Mouse (Mus musculus) T-cell, adult 2 months (primary cell): ENCODE results near the gene Pigg.

Source experiments
- DNase-seq: peaks from one replicate; pipeline ENCODE4 v3.0.0; 2022; ENCODE audit warnings: low spot score

Pigg gene

DNA sequence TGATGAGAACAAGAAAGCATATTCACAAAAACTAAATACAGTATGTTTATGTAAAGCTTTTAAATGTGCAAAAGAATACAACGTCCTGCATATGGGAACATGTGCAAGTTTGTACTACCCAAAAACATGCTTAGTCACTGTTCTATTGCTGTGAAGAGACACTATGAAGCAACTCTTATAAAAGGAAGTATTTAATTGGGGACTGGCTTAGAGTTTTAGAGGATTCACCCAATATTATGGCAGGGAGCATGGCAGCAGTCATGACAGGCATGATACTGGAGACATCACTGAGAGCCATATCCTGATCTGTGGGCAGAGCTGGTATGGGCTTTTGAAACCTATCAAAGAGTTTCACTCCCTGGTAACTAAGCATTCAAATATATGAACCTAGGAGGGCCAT, 45.5 kb downstream of the Pigg start:
- no peak for DNase-seq

DNA sequence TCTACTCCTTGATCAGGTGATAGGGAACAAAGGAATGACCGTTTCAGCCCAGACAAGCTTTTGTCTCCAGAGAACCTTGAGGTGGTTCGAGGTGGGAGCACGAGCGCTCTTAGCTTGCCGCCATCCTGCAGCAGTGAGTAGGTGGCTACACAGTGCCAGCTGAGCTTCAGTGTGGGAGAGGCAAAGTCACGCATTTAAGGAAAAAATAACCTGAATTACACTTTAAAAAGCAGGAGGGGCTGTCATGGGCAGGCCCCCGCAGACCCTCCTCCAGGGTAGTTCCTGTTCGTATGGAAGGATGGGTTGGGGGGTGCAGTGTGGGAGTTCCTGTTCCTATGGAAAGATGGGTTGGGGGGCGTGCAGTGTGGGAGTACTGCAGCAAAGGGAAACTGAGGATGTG, 47.1 kb downstream of the Pigg start:
- no peak for DNase-seq

DNA sequence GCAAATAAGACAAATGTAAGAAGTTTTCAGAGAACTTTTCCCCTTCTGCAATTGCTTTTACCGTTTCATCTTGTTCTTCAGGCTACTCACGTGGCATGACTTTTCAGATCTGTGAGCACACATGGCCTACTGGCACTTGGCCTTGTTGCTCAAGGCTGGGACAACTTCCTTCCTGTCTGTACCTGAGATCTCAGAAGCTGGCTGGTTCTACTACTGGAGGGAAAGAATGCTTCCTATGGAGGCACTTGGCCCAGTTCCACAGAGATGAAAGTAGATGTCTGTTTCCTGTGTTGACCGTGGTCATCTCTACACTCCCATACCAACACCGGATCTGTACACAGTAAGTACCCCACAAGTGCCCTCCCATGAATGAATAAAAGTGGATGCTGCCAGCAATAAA, 47.8 kb downstream of the Pigg start:
- DNase-seq, result no peak

DNA sequence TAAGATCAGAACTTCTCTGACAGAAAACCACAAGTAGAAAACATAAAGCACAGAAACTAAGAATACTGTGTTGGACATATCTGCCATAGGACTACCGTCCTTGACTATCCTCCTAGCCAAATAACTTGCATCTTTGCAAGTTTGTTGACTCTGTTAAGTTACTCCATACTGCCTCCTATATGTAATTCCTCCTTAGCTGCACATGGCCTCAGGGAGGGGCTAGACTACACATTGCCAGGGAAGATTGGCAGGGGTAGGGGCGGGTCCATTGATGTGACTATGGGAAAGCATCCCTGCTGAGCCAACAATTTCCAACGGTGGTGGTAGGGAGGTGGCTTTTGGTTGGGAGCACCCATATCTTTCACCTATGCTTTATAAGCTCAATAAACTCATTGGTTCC, 49.9 kb downstream of the Pigg start:
- no peak for DNase-seq

DNA sequence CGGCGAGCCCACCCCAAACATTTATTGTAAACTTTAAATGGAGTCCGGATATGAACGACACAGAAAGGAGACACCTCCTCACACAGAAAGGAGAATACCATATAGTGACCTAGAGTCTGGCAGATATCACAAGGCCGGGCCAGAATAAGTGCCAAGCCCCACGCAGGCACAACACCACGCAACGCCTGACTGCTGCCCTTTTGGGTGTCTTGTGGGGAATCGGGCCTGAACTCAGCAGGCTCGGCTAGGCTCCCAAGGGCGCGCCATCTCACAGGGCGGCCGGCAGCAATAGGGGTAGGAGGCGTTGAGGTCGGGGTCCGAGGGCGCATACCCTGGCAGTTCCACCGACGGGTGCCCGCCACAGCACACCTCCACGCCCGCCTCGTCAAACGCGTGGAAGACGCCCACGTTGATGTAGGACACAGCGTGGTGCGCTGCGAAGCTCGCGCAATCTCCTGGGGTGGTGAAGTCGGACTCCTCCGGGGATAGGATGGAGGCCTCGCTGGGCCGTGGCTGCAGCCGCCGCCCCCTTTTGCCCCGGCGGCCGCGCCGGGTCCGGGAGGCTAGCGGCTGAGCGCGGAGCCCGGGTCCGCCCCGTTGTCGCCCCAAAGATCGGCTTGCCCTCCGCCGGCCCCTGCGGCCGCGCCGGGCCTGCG, 54.0 kb downstream of the Pigg start:
- DNase-seq, result no peak

DNA sequence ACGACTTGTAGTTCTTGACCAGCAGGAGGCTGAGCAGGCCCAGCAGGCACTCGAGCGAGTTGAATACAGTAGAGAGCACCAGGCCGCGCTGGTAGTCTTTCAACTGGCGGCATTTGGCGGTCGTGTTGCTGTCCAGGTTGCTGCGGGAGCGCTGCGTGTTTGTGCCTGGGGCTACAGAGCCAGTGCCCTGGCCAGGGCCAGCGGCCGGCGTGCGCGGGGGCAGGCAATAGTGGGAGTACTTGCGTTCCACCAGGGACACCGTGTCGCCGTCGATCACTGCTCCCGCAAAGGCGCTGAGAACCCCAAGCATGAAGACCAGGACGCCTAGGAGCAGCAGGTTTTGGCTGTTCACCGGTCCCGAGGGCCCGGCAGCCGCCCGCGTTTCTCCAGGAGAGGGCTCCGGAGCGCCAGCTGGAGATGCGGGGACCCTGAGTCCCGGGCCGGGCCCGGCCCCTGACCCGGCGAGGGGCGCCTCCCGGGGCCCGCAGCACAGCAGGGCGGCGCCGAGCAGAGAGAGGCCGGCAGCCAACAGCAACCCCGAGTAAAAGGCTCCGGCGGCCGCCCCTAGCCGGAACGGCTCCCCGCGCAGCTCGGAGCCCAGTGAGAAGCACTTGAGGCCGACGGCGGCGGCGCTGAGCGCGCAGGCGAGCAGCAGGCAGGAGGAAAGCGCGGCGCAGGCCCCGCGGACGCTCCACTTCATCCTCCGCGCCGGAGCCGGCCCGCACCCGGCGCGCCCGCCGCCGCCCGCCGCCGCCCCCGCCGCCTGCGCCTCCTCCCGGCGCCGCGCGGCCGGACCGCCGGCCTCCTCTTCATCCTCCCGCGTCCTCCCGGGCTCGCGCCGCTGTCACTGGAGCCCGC, 54.8 kb downstream of the Pigg start:
- no peak for DNase-seq

DNA sequence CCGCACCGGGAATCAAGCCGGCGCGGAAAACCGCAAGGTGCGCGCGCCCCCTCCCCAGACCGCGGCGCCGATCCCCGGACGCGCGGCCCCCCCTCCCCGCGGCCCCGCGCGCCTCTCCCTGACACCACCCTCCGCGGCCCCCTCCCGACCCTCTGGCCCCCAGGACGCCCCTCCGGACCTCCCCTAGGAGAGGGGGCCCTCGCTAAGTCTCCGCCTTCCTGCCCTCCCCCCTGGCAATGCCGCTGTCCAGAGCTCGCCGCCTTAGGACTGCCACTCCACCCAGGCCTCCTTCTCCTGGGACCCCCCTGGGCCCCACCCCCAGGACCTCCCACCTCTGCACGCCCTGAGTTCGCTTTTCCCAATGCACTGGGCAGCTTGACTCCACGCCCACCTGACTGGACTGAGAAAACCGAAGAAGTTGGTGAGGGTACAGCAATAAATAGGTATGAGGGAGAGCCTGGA, 55.5 kb downstream of the Pigg start, which contains the start of gene Gm42517:
Gm42517 (minus strand) TSS at position 52 of the 462 bp plus-strand sequence.
- no peak for DNase-seq

DNA sequence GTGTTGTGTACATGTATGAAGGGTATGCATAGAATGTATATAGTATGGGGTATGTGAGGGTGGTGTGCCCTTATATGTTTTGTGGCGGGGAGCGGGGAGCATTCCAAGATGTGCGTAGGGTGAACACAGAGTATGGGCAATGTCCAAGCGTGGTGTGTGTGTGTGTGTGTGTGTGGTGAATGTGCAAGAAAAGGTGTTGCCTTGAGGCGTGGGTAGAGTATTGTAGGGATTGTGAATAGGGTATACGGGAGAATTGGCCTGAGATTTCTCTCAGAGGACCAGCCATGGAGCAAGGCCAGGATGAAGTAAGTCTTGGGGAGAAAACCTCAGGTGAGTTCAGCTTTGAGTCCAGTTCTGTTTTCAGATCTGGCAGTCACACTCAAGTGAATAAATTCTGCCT, 56.0 kb downstream of the Pigg start:
- no peak for DNase-seq

DNA sequence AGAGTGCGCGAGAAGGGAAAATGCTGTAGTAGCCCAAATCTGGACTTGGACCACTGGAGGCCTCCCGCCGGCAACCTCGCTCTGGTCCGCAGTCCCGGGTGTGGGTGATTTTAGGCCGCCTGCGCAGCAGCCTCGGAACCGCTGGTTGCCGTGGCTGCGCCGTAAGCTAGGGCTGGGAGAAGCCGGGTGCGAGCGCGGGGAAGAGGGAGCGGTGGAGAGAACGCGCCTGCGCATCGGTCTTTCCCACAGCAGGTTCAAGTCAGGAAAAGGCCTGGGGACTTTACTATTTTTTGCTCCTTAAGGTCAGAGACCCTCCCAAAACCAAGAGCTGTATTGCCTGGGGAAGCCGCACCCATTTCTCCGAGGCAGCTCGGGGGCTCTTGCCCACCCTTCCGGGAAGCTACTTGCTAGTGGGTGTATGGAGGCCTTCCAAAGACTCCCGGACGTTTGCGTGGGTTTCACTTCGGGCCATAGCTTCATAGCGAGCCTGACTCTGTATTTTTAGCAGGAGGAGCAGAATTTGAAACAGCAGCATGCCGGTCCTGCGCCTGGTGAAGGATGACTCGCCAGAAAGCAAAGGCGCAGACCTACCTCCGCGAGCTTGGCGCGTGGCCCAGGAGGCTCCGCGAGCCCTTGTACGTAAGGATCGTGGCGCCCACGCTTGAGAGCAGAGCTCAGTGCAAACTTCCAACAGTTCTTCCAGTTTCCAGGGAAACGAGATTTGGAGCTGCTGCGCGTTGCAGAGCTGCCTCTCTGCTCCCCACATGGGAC, 56.6 kb downstream of the Pigg start:
- no peak for DNase-seq

DNA sequence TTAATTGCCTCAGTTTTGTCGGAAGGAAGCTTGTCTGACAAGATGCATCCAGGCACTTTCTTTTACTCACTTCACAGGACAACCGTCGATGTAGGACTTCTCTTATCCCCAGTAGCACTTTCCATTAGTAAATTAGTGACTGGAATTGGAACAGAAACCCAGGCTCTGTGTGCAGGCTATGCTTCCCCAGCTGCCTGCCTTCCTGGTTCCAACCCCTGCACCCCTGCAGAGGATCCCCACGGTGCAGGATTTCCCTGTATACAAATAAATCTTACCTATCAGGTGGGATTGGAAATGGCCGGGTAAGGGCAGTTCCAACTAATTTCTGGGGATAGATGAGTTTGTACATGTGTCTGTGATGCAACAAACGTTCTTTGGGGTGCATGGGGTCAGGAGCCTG, 57.6 kb downstream of the Pigg start:
- DNase-seq, result no peak

DNA sequence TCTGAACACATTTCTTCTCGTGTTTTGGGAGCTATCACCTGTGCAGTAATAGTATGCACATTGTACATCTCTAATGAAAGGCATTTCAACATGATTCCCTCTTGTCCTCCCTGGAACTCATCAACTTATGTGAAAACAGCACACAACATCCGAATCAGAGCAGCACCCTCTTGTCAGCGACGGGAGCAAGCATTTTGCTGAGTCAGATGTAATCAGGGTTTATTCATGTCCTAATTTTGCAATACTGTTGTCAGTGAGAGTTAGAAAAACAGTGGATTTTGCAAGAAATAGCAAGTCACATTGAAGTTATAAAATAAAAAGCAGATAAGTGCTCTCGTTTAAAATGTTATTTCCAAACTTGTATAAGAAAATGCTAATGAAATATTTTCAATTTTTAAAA, 61.7 kb downstream of the Pigg start:
- no peak for DNase-seq

DNA sequence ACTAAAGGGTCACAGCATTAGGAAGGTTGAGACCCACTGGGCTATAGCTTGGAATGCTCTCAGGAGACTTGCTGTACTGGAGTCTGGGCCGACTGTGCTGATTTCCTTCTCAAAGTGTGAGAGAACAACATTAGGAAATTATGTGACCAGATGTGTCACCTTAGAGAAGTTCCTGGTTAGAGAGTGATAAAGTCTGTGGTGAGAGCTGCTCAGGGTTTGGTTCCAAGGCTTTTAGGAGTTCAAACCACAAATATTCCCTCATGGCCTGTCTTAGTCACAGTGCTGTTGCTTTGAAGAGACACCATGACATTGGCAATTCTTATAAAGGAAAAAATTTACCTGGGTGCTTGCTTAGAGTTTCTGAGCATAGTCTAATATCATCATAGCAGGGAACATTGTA, 63.6 kb downstream of the Pigg start:
- no peak for DNase-seq

DNA sequence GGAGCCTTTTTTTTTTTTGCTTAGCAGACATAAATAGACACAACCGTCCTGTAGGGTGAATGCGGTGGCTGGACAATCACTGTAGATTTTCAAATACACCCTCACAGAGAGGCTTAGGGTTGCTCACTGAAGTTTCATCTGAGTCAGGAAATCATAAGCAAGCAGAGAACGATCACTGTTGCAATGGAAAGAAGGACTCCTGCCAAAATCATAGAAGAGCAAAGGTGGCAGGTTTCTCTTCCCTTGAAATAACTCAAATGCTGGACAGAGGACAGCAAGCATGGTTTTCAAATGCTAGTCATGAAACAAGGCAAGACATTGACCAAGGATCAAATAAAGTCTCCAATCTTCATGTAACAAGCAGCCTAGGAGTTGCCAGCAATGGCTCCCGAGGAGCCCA, 65.9 kb downstream of the Pigg start:
- DNase-seq, result no peak

DNA sequence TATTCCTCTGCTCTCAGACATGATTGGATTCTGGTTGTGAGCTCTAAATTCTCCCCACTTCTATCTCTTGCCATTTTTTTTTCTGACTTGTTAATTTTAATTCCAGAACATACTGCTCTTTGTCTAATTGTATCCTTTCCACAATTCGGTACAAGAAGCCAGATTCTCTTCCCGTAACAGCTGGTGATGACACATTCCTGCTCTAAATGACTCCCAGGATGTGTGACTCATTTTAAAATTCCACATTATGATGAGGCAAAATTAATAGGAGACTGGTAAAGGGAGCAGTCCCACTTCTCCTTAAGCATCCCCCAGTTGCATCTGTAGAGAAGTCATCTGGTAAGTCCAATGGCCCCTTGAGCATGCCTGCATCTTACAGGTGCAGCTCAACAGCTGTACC, 73.2 kb downstream of the Pigg start:
- no peak for DNase-seq

DNA sequence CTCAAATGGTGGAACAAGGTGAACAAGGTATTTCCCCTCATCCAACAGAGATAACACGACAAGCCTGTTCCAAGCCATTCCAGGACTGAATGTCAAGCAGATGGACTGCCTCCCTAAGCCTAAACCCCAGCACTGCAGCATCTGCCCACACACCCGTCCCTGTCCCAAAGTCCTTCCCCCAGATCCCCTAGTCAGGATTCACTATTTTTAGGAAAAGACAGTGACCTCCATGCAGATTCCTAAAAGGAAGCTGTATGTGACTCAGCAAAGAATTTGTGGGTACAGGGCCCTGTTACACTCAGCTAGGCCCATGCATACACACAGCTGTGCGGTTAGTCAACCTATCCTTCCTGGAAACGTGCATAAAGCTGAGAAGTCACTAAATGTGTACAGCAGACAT, 74.0 kb downstream of the Pigg start:
- DNase-seq, result no peak

DNA sequence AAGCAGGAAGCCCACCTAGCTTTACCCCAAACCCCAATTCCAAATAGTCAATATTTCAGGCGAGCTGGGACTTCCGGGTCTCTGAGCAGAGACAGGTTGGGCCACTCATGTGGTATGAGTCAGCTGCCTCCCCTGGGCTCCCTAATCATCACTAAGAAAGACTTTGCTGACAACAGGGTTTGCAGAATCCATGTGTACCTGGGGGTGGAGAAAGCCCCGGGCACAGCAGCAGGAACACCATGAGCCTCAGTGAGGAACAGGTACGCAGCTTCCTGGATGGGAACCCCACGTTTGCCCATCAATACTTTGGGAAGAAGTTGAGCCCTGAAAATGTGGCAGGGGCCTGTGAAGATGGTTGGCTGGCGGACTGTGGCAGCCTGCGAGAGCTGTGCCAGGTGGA, 75.8 kb downstream of the Pigg start, which contains the start of gene Pde6b:
Pde6b (plus strand) TSS at position 191 of the 400 bp plus-strand sequence.
- DNase-seq, result no peak

DNA sequence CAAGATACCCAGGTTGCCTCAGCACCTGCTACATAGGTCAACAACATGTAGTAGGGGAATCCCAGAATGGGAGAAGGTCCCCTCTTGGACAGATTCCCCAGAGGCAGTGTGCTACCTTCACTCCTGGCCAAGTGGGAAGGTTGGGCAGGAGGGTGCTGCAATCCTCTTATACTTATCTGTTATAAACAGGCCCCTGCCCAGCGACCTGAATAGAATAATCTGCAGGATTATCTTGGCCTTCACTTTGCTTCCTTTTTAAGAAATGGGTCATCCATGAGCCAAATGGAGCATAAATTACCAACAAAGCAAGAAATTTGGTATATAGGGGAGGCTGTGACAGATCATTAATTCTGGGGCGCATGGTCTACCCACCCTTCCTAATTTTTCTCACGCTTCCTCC, 77.3 kb downstream of the Pigg start:
- no peak for DNase-seq
